Mouse (Mus musculus) monocyte, adult 5-6 weeks (primary cell): Measurements from ENCODE around the gene Fkbp7. TPM values are rescaled to one million over a fixed set of nuclear protein-coding genes. Genes with fewer than 3 reads are reported as not detected.

Experiments
- ATAC-seq: fragments of 153-309, 156-312 bp; replicated peaks from 2 replicates; pipeline ENCODE4 v1.8.0; 2017; ENCODE audit warnings: mild to moderate bottlenecking; ENCODE audit not compliant: low TSS enrichment, insufficient number of reproducible peaks, severe bottlenecking, poor library complexity, low FRiP score
- total RNA-seq: library from RNA; stranded (forward); fragments of 200-1000, 200-491, 200-594 nt; gene quantifications from 3 replicates; pipeline ENCODE4 v1.2.3, GENCODE M21; 2017

Fkbp7 gene
- 10.6 to 24.4 TPM (median 19.6 TPM) in 3 replicates for total RNA-seq

DNA sequence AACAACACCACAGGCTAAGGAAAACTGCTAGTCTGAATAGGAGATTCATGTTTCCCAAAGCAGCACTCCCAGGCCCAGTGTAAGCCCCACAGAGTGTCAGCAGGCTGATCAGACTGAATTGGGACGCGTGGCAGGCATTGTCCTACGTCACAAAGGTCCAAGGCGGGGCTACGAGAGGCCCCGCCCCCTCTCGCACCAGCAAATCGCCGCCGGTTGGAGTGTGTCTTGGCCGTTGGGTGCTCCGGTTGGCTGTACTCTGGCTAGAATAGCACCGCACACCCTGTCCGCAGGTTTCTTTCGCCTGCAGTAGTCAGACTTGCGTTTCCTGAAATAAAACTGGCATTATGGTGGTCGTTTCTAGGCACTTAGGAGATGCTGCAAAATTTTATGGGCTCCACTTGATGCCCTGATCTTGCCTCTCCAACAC is at the start of gene Fkbp7:
Gene Fkbp7, minus strand, starts transcription at position 151 of the 427 bp plus-strand sequence.
- peak; percentile 81 for ATAC-seq

DNA sequence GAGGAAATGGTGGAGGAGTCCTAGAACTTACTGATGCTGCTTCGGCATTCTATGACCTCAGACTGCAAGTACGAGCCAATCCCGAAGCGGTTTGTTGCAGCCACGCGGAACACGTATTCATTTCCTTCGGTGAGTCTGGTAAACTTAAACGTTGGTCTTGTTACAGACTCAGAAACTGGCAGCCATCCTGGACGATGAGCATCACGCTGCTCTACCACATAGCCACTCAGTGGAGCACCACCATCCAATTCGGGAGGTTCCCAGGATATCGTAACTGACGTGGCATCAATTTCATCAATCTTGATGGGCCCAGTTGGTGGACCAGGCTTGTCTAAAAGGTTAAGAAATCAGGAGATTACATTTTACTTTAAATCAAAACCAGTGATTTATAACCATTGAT is 46.7 kb upstream of the Fkbp7 start:
- no peak for ATAC-seq

DNA sequence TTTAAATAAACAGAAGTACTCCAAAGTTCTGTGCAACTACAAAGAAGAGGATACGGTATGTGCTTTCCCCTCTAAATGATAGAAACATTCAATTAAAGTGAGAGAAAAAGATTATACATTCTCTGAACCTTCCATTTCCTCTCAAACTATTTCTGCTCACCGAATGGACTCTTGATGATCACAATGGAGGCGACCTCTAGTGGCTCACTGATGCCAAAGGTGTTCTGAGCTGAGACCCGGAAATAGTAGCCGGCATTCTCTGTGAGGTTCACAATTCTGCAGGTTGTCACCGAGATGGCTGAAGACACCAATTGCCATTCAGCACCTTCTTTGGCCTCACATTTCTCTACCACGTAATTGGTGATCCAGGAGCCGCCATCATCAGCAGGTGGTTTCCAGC is 42.1 kb upstream of the Fkbp7 start:
- no peak for ATAC-seq

DNA sequence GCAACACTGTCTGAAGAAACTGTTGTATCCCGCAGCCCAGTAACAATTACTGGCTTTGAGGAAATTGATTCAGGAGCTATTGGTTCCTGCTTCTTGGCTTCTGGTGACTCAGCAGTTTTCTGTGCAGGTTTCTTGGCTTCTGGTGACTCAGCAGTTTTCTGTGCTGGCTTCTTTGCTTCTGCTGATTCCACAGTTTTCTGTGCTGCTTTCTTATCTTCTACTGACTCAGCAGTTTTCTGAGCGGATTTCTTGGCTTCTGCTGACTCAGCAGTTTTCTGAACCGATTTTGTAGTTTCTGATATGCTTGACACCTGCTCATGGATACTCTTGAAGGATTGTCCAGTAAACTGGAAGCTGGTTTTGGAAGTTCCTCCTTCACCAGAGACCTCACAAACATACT is 35.6 kb upstream of the Fkbp7 start:
- ATAC-seq: no peak

DNA sequence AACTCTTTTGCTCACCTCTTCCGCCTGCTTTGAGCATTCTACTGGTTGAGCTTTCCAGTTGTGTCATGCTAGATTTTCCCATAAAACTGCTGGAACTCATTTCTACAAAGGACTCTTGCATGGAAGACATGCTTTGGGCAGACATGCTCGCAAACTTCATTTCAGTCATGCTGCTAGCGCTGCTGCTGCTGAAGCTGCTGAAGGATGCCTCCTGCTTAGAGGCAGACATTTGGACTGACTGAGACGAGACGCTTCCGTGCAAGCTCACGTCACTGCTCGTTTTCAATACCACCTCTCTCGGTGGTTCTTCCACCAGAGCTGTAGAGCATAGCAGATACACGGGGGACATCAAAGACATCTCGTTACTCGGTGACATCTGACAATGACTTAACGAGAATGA is 32.7 kb upstream of the Fkbp7 start:
- no peak for ATAC-seq

DNA sequence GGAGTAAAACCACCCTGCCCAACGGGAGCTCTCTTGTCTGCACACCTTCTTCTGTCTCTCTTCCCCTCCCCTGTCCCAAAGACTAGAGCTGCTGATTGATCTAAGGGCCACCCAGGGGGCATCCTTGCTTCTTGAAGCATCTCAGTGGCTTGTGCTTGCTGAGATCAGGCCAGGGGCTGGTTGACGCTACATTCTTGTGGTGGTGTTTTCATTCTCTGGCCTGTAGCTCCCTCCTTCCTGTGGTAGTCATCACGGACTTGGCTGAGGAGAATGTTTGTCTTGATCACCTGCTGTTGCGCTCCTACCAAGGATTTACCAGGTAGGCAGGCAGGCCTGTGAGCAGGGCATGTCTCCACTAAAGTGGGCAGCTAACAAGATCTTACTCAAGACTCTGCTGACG is 29.8 kb upstream of the Fkbp7 start:
- no peak for ATAC-seq

DNA sequence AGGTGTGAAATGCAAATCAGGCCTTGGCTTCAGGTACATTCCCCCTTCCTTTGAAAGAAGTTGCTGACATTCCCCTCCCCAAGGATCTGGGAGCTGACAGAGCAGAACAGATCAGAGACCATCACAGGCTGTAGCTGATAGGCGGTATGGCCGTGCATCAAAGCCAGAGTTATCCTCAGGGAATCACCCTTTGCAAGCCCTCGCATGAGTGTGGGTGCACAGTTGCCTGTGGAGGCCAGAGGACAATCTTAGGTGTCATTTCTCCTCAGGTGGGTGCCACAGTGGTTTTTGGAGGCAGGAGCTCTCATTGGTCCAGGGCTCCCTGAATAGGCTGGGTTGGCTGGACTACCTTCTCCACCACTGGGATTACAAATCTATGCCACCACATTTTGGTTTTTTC is 29.3 kb upstream of the Fkbp7 start:
- no peak for ATAC-seq

DNA sequence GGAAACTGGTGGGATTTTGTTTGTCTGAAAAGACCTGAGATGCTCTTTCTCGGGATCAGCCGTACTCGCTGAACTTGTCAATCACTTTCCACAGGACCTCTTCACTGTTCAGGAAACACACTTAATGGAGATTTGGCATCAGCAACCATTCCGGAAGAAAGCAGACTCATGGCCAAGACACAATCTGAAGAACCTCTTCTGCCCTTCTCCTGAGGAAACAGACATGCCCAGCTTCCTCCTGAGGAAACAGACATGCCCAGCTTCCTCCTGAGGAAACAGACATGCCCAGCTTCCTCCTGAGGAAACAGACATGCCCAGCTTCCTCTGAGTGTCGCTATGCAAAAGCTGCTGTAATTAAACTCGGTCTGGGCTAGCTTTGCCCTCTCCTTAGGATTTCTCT is 22.4 kb upstream of the Fkbp7 start:
- ATAC-seq: no peak

DNA sequence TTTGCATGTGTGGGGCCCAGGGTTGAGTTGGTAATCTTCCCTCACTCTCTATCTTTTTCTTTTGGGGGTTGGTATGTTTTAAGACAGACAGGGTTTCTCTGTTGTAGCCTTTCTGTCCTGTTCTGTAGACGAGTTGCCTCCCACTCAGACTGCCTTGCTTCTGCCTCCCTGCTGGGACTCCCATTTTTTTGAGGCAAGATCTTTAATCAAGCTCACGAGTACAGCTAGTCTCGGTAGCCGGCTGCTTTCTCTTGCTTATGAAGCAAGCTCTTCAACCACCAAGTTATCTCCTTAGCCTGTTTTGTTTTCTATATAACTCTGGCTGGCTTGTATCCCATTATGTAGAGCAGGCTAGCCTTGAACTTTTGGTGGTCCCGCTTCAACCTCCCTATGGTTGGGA is 20.8 kb upstream of the Fkbp7 start:
- ATAC-seq: no peak

DNA sequence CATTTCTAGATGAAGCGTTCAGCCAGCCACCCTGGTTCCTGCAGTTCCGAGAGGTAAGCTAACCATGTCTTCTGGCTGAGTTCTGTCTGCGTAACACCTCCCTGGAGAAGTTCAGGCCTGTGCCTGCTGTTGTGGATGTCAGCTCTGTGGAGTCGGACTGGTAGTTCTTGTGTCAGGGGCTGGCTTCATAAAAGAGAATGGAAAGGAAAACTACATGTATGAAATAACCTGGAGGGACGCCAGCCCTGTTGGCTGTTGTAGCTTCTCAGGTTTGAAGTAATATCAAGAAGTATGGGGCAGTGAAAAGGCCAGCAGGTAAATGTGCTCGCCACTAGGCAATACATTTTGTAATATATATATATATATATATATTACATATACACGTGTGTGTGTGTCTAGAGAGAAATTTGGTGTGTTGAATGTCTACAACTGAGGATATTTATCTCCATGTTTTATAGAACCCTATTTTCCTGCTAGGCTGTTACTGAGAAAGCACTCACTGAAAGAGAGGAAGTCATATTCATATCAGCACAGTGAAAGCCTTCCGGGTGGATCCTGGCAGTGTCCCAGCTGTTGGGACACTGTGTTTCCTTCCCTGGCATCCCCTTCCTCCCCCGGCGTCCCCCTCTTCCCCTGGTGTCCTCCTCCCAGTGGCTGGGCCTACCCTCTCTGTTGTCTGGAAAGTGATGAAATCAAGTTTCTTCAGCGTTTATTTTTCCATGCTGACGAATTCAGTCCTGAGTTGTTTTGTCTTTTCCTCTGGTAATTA is 17.7 kb upstream of the Fkbp7 start:
- ATAC-seq: no peak

DNA sequence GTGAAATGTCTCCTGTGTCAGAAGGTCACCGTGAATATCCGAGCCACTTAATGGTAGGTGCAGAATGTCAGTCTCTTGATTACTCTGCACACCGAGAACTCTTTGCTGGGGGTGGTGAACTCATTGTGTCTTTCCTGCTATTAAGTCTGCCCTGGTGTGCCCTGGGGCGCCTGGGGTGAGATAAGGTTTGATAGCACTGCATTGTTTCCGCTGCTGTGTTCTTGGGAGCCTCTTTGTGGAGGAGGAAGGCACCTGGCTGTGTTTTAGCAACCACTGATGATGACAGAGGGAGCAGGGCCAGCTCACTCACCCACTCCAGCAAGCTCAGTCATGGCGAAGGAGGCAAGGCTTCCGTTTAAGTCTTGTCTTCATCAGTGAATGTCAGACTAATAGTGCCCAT is 15.2 kb upstream of the Fkbp7 start:
- ATAC-seq: no peak

DNA sequence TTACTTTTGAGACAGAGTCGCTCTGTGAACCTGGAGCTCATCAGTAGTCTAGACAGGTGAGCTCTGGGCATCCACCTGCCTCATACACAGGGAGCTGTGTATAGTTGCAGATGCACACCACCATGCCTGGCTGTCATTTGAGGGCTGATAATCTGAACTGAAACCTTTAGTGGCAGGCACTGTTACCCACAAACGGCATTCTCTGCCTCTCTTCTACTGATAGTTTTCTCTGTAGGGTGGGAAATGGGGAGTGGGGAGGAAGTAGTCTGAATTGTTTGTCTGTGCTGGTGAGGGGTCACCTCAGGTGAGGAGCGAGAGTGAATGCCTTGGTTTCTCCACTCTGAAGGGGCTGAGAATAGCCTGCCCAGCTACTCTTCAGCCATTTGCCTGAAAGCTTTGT is 14.7 kb upstream of the Fkbp7 start:
- no peak for ATAC-seq

DNA sequence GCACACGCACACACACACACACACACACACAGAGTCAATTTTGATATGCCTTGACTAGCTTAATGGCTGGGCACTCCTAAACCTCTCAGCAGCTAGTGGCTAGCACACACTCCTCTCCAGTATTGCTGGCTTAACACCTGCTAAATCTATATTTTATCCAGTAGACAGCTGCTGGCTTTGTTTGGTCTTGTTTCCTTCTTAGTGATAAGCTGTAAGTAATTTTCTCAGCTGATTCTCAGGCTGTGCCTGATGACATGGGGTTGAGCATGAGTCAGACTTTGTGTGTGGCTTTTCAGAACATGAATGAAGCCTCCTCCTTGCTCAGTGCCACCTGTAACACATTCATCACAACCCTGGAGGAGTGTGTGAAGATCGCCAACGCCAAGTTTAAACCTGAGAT is 14.1 kb upstream of the Fkbp7 start:
- ATAC-seq: no peak

DNA sequence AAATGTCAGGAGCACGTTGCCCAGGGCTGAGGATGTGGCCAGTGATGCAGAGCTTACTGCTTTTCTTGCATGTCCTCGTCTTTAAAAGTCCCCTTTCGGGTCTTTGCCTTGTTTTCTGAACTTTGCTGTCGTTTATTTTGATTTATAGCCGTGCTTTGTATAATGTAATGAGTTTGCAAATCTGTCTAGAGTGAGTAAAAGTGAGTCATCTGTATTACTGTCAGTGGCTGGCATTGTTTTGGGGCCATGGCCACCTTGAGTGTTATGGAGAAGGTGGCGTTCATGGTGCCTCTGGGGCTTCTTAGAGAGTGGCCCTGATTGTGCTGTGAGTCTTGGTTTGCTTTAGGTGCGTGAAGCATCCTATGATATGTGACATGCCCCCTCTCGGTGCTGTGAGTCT is 9.4 kb upstream of the Fkbp7 start:
- ATAC-seq: no peak

DNA sequence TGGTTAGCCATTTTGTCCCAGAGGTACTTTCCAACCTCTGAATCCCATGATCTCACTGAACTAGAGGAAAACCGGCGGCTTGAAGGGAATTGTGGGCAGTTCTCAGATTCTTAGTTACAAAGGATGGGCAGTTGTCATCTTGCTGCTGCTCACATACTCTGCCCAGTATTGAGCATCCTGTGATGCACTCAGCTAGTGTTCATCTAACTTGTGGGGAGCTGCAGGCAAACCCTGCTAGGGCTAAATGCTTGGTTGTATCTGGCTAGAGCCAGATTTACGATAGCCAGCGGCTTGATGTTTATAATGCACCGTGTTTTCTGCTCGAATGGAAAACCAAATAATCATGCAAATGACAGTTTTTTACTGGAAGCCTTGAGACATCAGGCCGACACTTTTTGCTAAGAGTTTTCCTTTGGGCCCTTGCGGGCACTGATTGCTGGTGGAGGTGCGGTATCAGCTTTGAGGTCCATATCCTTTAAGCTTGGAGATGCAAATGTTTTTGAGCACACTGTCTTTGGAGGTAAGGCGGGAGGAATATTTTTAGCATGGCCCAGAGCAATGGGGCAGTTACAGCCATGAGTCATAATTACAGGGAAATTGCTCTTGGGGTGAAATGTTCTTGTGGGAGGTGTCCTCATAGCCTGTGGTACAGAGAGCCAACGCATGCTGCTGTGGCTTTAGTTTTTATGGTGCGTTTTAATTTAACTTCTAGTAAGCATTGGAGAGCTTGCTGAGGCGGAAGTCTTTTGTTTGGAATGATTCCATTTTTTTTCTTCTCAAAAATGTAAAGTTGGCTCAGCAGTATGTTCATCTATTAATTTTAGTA is 3.7 kb upstream of the Fkbp7 start:
- no peak for ATAC-seq

DNA sequence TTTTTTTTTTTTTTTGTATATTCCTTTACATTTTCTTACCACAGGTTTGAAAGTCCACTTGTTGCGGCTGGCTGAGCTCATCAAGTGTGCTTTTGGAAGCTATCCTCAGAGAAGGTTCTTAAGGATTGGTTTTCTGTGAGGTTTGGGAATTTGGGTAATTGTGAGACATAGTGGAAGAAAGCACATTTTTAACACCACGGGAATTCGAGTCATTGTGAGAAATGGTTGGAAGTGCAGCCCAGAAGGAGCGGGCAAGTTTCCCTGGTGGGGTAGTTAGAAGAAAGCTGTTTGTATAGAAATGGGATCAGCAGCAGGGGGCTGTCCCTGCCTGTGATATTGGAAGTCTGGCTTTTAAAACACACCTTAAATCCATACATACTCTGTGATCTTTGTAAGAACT is 3.0 kb upstream of the Fkbp7 start:
- no peak for ATAC-seq

DNA sequence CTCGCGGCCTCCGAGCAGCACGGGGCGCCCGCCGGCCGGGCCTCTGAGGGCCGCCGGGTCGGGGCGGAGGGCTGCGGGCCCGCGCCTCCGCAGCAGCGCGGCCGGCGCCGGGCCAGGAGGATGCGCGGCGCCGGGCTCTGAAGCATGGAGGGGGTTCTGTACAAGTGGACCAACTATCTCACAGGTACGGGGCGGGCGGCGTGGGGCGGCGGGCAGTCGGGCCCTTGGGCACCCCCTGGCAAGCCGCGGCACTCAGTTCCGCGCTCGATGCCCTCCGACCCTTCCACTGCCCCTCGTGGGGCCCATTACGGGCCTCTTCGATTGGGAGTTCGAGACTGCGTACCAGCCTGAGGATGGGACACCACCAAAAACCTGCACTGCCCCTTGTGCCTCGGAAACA is 2.5 kb upstream of the Fkbp7 start:
- no peak for ATAC-seq

DNA sequence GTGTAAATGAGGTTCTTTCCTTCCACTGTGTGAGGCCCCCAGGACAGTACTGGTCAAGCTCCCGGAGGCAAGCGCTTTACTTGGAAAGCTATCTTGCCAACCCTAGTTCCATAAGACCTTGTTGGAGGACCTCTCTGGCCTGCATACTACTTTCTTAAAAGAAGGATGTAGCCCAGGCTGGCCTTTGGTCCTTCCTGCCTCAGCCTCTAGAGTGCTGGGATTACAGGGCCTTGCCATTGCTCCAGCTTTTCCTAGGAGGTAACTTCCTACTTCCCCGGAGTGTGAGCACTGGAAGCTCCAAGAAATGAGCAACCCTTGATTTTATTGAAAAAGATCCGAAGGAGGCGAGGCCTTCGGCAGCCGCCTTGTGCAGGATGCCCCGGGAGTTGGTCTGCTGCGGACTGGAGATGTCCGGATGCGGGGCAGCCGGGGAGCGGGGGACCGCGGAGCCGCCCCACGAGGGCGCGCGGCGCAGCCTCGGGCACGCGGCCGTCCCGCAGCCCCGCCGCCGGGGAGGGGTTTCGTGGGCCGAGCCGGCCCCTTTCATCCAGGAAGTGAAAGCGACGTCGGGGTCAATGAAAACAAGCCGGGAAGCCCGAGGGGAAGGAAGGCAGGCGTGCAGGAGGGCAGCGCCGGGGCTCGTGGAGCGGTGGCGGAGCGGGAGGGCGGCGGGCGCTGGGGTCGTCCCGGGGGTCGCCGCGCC is 2.0 kb upstream of the Fkbp7 start, which contains the start of gene Plekha3:
Gene Plekha3, plus strand, starts transcription at position 557 of the 703 bp plus-strand sequence.
- ATAC-seq: peak; percentile 59

DNA sequence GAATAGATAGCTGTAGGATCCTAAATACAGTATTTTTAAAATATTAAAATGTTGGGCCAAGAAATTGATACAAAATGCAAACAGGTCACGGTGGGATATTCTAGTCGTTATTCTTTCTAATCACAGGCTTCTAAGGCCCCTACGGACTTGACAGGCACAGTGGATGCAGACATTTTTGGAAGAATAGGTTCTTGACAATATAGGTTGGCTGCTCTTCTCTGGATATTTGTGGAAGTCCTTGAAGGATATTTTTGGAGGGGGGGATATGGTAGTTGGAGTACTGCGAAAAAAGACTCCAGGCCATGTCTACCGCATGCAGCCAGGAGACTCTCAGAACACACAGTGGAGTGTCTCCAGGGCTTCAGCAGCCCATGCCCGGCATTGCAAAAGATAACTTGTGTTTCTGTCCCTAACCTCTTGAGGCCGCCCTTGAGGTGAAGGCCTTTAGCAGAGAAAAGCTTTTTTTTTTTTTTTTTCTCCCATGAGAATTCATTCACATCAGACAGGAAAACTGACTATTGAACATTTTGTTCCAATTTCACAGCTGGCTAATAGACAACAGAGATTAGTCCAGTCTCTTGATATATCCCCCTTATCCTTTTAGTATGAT is 661 bp upstream of the Fkbp7 start:
- peak; percentile 28; the same call in 1 of the 2 replicates for ATAC-seq
